ENCODE assay signal across 10 mouse cellular contexts in the genomic region with DNA sequence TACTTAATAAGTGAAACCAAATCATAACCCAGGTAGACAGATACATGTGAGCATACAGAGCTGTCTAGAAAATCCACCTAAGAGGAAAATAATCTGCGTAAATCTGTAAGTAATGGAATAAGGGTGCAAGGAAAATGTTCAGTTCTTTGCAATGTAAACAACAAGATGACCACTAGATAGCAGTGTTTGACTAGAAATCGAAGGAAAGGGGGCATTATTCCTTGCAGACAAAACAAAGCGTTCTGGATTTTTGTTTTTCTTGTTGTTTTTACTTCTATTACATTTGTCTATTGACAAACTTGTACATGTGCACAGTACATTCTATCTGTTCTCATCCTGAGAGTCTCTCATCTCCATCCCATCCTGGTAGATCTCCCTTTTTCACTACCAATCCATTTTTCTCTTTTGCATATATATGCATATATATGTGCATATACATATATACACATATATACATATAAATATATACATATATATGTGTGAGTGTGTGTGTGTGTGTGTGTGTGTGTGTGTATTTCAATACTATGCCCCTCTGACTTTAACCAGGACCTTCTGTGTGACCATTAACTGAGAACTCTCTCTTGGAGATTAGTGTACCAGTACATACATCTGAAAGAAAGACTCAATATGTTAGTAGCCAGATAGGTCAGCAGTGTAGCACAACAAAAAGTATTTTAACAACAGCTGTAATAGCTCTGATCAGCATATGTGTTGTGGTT.
DNase-seq lines count a peak whose midpoint lies in the region; ATAC-seq and TF ChIP-seq lines count a peak whose summit lies in the region.
"Had no signal": no experiment of that assay in that cellular context is flagged by ENCODE, and none has a peak within 500 bp of the region (broad histone marks: within the 10 kb centered on the region; RNA-seq: fewer than 3 reads in every experiment).

No protein-coding gene starts in this region.

- H3K36me3 ChIP-seq in forebrain, embryonic 15.5 days = no peaks in the 10 kb centered on the region
- H3K36me3 ChIP-seq in forebrain, embryonic 10.5 days (replicated peaks) = no peaks in the 10 kb centered on the region
- no peaks in the 10 kb centered on the region for H3K36me3 ChIP-seq in limb, embryonic 14.5 days (ENCODE audit: control insufficient read depth, insufficient read depth, low read length)
- no peaks in the 10 kb centered on the region for H3K36me3 ChIP-seq in kidney, embryonic 16.5 days (ENCODE audit: insufficient read depth, low read length)

- no peaks in the 10 kb centered on the region for H3K9me3 ChIP-seq in forebrain, embryonic 15.5 days
- H3K9me3 ChIP-seq in forebrain, embryonic 10.5 days = no peaks in the 10 kb centered on the region
- no peaks in the 10 kb centered on the region for H3K9me3 ChIP-seq in limb, embryonic 14.5 days (ENCODE audit: control insufficient read depth, low read length)
- no peaks in the 10 kb centered on the region for H3K9me3 ChIP-seq in kidney, embryonic 16.5 days (ENCODE audit: low read length)

- no peaks in the 10 kb centered on the region for H3K4me1 ChIP-seq in forebrain, embryonic 15.5 days
- no peaks in the 10 kb centered on the region for H3K4me1 ChIP-seq in forebrain, embryonic 10.5 days
- H3K4me1 ChIP-seq in limb, embryonic 14.5 days (ENCODE audit: control insufficient read depth, insufficient read depth, low read length) = no peaks in the 10 kb centered on the region
- no peaks in the 10 kb centered on the region for H3K4me1 ChIP-seq in kidney, embryonic 16.5 days (ENCODE audit: insufficient read depth, low read length)

- no peaks in the 10 kb centered on the region for H3K27me3 ChIP-seq in forebrain, embryonic 15.5 days
- H3K27me3 ChIP-seq in forebrain, embryonic 10.5 days (ENCODE audit: poor library complexity, severe bottlenecking) = no peaks in the 10 kb centered on the region
- H3K27me3 ChIP-seq in limb, embryonic 14.5 days (ENCODE audit: control insufficient read depth, insufficient read depth, low read length) = no peaks in the 10 kb centered on the region
- no peaks in the 10 kb centered on the region for H3K27me3 ChIP-seq in kidney, embryonic 16.5 days (ENCODE audit: insufficient read depth, low read length)

- WGBS in forebrain, embryonic 15.5 days = 37% methylated on average over 3 of the region's 3 CpGs
- WGBS in forebrain, embryonic 10.5 days = 66% methylated on average over 3 of the region's 3 CpGs
- 47% methylated on average over 3 of the region's 3 CpGs for WGBS in limb, embryonic 14.5 days
- WGBS in kidney, embryonic 16.5 days = 35% methylated on average over 3 of the region's 3 CpGs

- no peak overlapping the region for H3K4me2 ChIP-seq in forebrain, embryonic 15.5 days (replicated peaks)
- H3K4me2 ChIP-seq in limb, embryonic 14.5 days (replicated peaks; ENCODE audit: low read depth, low read length, severe bottlenecking) = no peak overlapping the region
- H3K4me2 ChIP-seq in kidney, embryonic 16.5 days (replicated peaks; ENCODE audit: low read depth, low read length) = no peak overlapping the region

- no peak overlapping the region for H3K4me3 ChIP-seq in forebrain, embryonic 15.5 days
- no peak overlapping the region for H3K4me3 ChIP-seq in forebrain, embryonic 10.5 days
- H3K4me3 ChIP-seq in limb, embryonic 14.5 days (replicated peaks; ENCODE audit: low read length) = no peak overlapping the region
- H3K4me3 ChIP-seq in kidney, embryonic 16.5 days (ENCODE audit: low read length) = no peak overlapping the region

- no peak overlapping the region for H3K9ac ChIP-seq in forebrain, embryonic 15.5 days (replicated peaks)
- no peak overlapping the region for H3K9ac ChIP-seq in limb, embryonic 14.5 days (ENCODE audit: low read depth, low read length, severe bottlenecking)
- H3K9ac ChIP-seq in kidney, embryonic 16.5 days (replicated peaks; ENCODE audit: low read length) = no peak overlapping the region

- TF ChIP-seq CTCF in brain, embryonic 14.5 days (IDR thresholded peaks at IDR 0.05; ENCODE audit: borderline replicate concordance, extremely low read depth, insufficient read depth, insufficient read length) = 0 out of 2 replicates have a peak, but pooled peaks have one; percentile 17

- TF ChIP-seq POLR2A in brain, embryonic 14.5 days (IDR thresholded peaks at IDR 0.05; ENCODE audit: borderline replicate concordance, extremely low read depth, insufficient read depth, insufficient read length, poor library complexity, severe bottlenecking) = no peak
- TF ChIP-seq POLR2A in limb, embryonic 14.5 days (IDR thresholded peaks at IDR 0.05; ENCODE audit: borderline replicate concordance, extremely low read depth, insufficient read depth, insufficient read length) = no peak

- peak; percentile 56 for ATAC-seq in forebrain, embryonic 15.5 days (replicated peaks)
- ATAC-seq in limb, embryonic 14.5 days (ENCODE audit: low FRiP score, low read depth) = no peak
- ATAC-seq in kidney, embryonic 16.5 days (ENCODE audit: low FRiP score, low TSS enrichment) = no peak

- no peak for DNase-seq in forebrain, embryonic 10.5 days (ENCODE audit: extremely low spot score, low spot score)
- peak; percentile 61 for DNase-seq in 3T3-L1 (ENCODE audit: low read depth, low spot score)
- peak; percentile 82 for DNase-seq in brain, embryonic 14.5 days (ENCODE audit: low read depth)
- DNase-seq in limb, embryonic 14.5 days (ENCODE audit: low spot score) = peak; percentile 39
- DNase-seq in T-cell, adult 2 months (ENCODE audit: low spot score) = no peak
- DNase-seq in kidney, postnatal 4 days = no peak
- DNase-seq: kidney, adult 11 months; thymus, adult 2 months had no signal

- no peak overlapping the region for H3K27ac ChIP-seq in forebrain, embryonic 15.5 days (replicated peaks)
- no peak overlapping the region for H3K27ac ChIP-seq in forebrain, embryonic 10.5 days
- H3K27ac ChIP-seq in limb, embryonic 14.5 days (replicated peaks; ENCODE audit: low read depth, low read length) = no peak overlapping the region
- H3K27ac ChIP-seq in kidney, embryonic 16.5 days (ENCODE audit: low read length) = no peak overlapping the region

Comparison
In these comparisons a context has a peak if more than half of its experiments do, and no peak if none do; other contexts are left out.
1. DNase-seq: peak in 3T3-L1 (single experiment), brain, embryonic 14.5 days (single experiment) and limb, embryonic 14.5 days (single experiment); none in forebrain, embryonic 10.5 days (single experiment), T-cell, adult 2 months (single experiment) and kidney, postnatal 4 days (0 of 2).